Mouse (Mus musculus) CH12.LX (cell line): Measurements from ENCODE around the gene Agk. TPM values are rescaled to one million over a fixed set of nuclear protein-coding genes. Genes with fewer than 3 reads are reported as not detected.

ENCODE experiments used
- DNase-seq: peaks from one replicate; pipeline ENCODE4 v3.0.0-alpha.2; 2013; ENCODE audit errors: extremely low read depth
- H3K27ac ChIP-seq: 2 replicates; pipeline ENCODE4 v1.5.1; 2012; ENCODE audit warnings: low read depth, mild to moderate bottlenecking, control low read depth, moderate library complexity; ENCODE audit not compliant: insufficient read depth
- H3K27me3 ChIP-seq: replicated peaks from 2 replicates; pipeline ENCODE3; 2012; ENCODE audit warnings: inconsistent platforms
- H3K36me3 ChIP-seq, 2 experiments: replicated peaks in 1 of 2; 2 replicates each; pipeline versions ENCODE3 to v1.6.1; 2012; ENCODE audit warnings: inconsistent platforms in 1 of 2, low read length in 1 of 2, mild to moderate bottlenecking in 1 of 2, mixed read lengths in 1 of 2, moderate library complexity in 1 of 2; ENCODE audit not compliant: control insufficient read depth in 1 of 2, insufficient read depth in 1 of 2
- H3K4me1 ChIP-seq, 2 experiments: 2 replicates each; pipeline ENCODE4 v1.6.1; 2012; ENCODE audit warnings: inconsistent platforms in 1 of 2, moderate library complexity in 1 of 2; ENCODE audit not compliant: insufficient read depth in 2 of 2, control insufficient read depth in 1 of 2
- H3K4me2 ChIP-seq: 2 replicates; pipeline ENCODE4 v1.6.1; 2012; ENCODE audit warnings: low read depth, mild to moderate bottlenecking, control low read depth; ENCODE audit not compliant: poor library complexity, insufficient read depth, severe bottlenecking
- H3K4me3 ChIP-seq, 3 experiments: fragments of 150-350 bp in 1 of 3; sonication (generic) in 1 of 3; replicated peaks in 1 of 3; 2 replicates each; pipeline versions ENCODE3 to v1.5.1; 2011 to 2012; ENCODE audit warnings: low read depth in 2 of 3, low read length in 2 of 3, mild to moderate bottlenecking in 2 of 3, moderate library complexity in 2 of 3, control low read depth in 1 of 3, improper control_type of control experiment in 1 of 3, inconsistent platforms in 1 of 3, mixed read lengths in 1 of 3; ENCODE audit not compliant: poor library complexity in 1 of 3
- H3K79me2 ChIP-seq: replicated peaks from 2 replicates; pipeline ENCODE4 v1.6.1; 2012; ENCODE audit warnings: mild to moderate bottlenecking, moderate library complexity; ENCODE audit not compliant: control insufficient read depth, poor library complexity, insufficient read depth, severe bottlenecking; ENCODE audit errors: extremely low read depth
- H3K9ac ChIP-seq: 2 replicates; pipeline ENCODE4 v1.6.1; 2012; ENCODE audit warnings: low read depth, mild to moderate bottlenecking, control low read depth, moderate library complexity; ENCODE audit not compliant: insufficient read depth
- H3K9me3 ChIP-seq: replicated peaks from 2 replicates; pipeline ENCODE3; 2012; ENCODE audit warnings: low read length, inconsistent platforms, mixed read lengths
- BHLHE40 ChIP-seq: IDR thresholded peaks from 2 replicates; pipeline ENCODE4 v1.6.1; 2011; ENCODE audit warnings: mild to moderate bottlenecking, low read depth, low read length, improper control_type of control experiment
- CTCF ChIP-seq, 2 experiments: IDR thresholded peaks in 1 of 2; conservative IDR thresholded peaks in 1 of 2; 2 replicates each; pipeline ENCODE4 v1.5.1; 2011 to 2012; ENCODE audit warnings: low read depth in 2 of 2, low read length in 2 of 2, improper control_type of control experiment in 1 of 2, inconsistent platforms in 1 of 2, mild to moderate bottlenecking in 1 of 2, moderate library complexity in 1 of 2
- E2F4 ChIP-seq: IDR thresholded peaks from 2 replicates; pipeline ENCODE4 v1.6.1; 2011; ENCODE audit warnings: low read depth, low read length, improper control_type of control experiment; ENCODE audit not compliant: insufficient replicate concordance
- JUND ChIP-seq: conservative IDR thresholded peaks from 2 replicates; pipeline ENCODE4 v1.6.1; 2011; ENCODE audit warnings: low read depth, low read length, improper control_type of control experiment
- KAT2A ChIP-seq: IDR thresholded peaks from 2 replicates; pipeline ENCODE4 v1.6.1; 2012; ENCODE audit warnings: low read length, improper control_type of control experiment, inconsistent platforms; ENCODE audit not compliant: insufficient replicate concordance
- MAFK ChIP-seq: IDR thresholded peaks from 2 replicates; pipeline ENCODE4 v1.6.1; 2011; ENCODE audit warnings: low read length, improper control_type of control experiment; ENCODE audit not compliant: insufficient replicate concordance
- MEF2A ChIP-seq: IDR thresholded peaks from 2 replicates; pipeline ENCODE4 v1.6.1; 2014; ENCODE audit warnings: low read depth, mild to moderate bottlenecking, inconsistent platforms, low read length, improper control_type of control experiment, borderline replicate concordance
- NRF1 ChIP-seq: IDR thresholded peaks from 2 replicates; pipeline ENCODE4 v1.6.1; 2014; ENCODE audit warnings: low read depth, mild to moderate bottlenecking, inconsistent platforms, low read length, improper control_type of control experiment, moderate library complexity
- RAD21 ChIP-seq: IDR thresholded peaks from 2 replicates; pipeline ENCODE4 v1.6.1; 2011; ENCODE audit warnings: low read depth, mild to moderate bottlenecking, low read length, improper control_type of control experiment, moderate library complexity
- UBTF ChIP-seq: IDR thresholded peaks from 2 replicates; pipeline ENCODE4 v1.6.1; 2012; ENCODE audit warnings: low read depth, mild to moderate bottlenecking, inconsistent platforms, low read length, improper control_type of control experiment, moderate library complexity
- USF1 ChIP-seq: IDR thresholded peaks from 2 replicates; pipeline ENCODE4 v1.6.1; 2014; ENCODE audit warnings: low read depth, mild to moderate bottlenecking, inconsistent platforms, low read length, improper control_type of control experiment
- ZC3H11A ChIP-seq: IDR thresholded peaks from 2 replicates; pipeline ENCODE4 v1.6.1; 2012; ENCODE audit warnings: low read depth, mild to moderate bottlenecking, inconsistent platforms, low read length, improper control_type of control experiment
- ZKSCAN1 ChIP-seq: IDR thresholded peaks from 2 replicates; pipeline ENCODE4 v1.6.1; 2012; ENCODE audit warnings: low read depth, inconsistent platforms, low read length, improper control_type of control experiment, borderline replicate concordance
- dilution Hi-C: fragments of 300-500 bp; cut with MboI; formaldehyde crosslinking; loops from 2 replicates; pipeline ENCODE4 v1.14.3; 2020; ENCODE audit warnings: low sequenced_read_pairs; ENCODE audit not compliant: extremely low pct_unique_long_range_greater_than_20kb, extremely low pct_ligation_motif_present
- in situ Hi-C: fragments of 300-500 bp; cut with MboI; formaldehyde crosslinking; loops from 3 replicates; pipeline ENCODE4 v1.14.3; 2019; ENCODE audit warnings: low sequenced_read_pairs, low pct_ligation_motif_present, low pct_unique_long_range_greater_than_20kb, mixed read lengths
- polyA plus RNA-seq: library from polyadenylated mRNA; unstranded; fragments of >175 nt; gene quantifications from 2 replicates; pipeline ENCODE4 v1.2.1, GENCODE M21; 2012; ENCODE audit warnings: low read depth; ENCODE audit not compliant: insufficient read length
- total RNA-seq, 2 experiments: library from RNA; depleted of rRNA; stranded (reverse); fragments of 300-350 nt in 1 of 2; fragments of >200 nt in 1 of 2; gene quantifications; 2 replicates each; pipeline ENCODE4 v1.2.3; 2012 to 2014

The Agk gene
- total and polyA plus RNA-seq, 3 experiments: 22.1 to 42.5 (median 24.8) TPM

DNA sequence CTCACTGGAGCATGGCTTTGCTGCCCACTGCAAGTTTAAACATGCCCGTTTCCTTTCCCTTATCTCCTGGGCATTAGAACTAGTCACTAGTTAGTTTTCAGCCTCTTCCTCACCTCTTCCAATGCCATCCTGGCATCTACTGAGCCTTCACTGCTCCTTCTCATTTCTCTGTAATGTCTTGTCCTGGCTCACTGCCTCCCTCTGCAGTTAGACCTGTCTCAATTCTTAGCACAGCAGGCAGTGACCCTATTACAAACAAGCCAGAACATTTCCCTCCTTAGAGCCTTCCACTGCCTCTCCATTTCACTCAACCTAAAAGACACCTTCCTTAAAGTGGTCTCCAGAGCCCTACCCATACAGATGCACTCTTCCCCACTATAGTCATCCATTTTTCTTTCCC lies 66.0 kb downstream of the Agk start:
- H3K27me3 ChIP-seq: no peaks in the 10 kb centered on the region
- H3K4me2 ChIP-seq: no peak overlapping the region
- H3K36me3 ChIP-seq: peaks cover 34 to 78% of the 10 kb centered on the region in 2 experiments
- no peak overlapping the region for H3K9ac ChIP-seq
- DNase-seq: no peak
- no peaks in the 10 kb centered on the region for H3K79me2 ChIP-seq
- H3K4me3 ChIP-seq: no peak overlapping the region
- no peaks in the 10 kb centered on the region for H3K9me3 ChIP-seq
- in situ Hi-C loops: loop anchor here (25.0 kb wide), 1 partner anchor 154 kb away; no protein-coding TSS in a partner anchor
- H3K27ac ChIP-seq: no peak overlapping the region
- dilution Hi-C loops: no loop called here
- TF ChIP-seq CTCF (conservative IDR thresholded peaks at IDR 0.05 in 1 of 2, IDR thresholded peaks at IDR 0.05 in 1 of 2; ENCODE audit: low read depth in 2 of 2, low read length in 2 of 2) (0 out of 4 replicates have a peak, but pooled peaks of 1 of the 2 experiments have one; percentile 11), NRF1 (no peak), BHLHE40 (no peak)
- TF ChIP-seq, all 38 proteins: peak for 1
- H3K4me1 ChIP-seq: peaks cover 2 to 9% of the 10 kb centered on the region in 2 experiments; a peak in 2 of 4 replicates

DNA sequence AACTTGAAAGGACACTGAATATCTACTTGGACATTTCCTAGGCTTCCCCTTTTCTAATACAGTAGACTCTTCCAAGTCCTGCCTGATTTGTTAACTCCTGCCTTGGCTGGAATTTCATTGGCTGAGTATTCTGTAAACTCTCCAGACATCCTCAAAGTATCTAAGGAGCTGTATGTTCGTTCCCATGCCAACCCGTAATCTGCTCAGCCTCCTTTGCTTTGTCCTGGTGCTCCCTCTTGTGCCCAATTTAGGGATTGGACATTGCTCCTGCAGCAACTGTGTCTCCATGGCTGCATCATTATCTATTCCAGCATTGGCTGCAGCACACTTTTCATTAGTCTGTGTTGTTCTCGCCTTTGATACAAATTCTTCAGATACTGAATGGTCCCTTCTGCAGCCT lies 68.2 kb downstream of the Agk start:
- no peaks in the 10 kb centered on the region for H3K27me3 ChIP-seq
- dilution Hi-C loops: no loop called here
- H3K4me2 ChIP-seq: no peak overlapping the region
- peak; percentile 43 for DNase-seq
- peaks cover 5 to 15% of the 10 kb centered on the region in 2 experiments for H3K4me1 ChIP-seq
- TF ChIP-seq E2F4 (no peak), KAT2A (no peak), CTCF (conservative IDR thresholded peaks at IDR 0.05 in 1 of 2, IDR thresholded peaks at IDR 0.05 in 1 of 2; ENCODE audit: low read depth in 2 of 2, low read length in 2 of 2) (peak in 1 of 2 experiments; percentile 61; a peak in 2 of 4 replicates), ZKSCAN1 (no peak), RAD21 (peak; percentile 65)
- H3K27ac ChIP-seq: no peak overlapping the region
- H3K79me2 ChIP-seq: no peaks in the 10 kb centered on the region
- no peak overlapping the region for H3K4me3 ChIP-seq
- no peaks in the 10 kb centered on the region for H3K9me3 ChIP-seq
- in situ Hi-C loops: loop anchor here (25.0 kb wide), 1 partner anchor 156 kb away; no protein-coding TSS in a partner anchor
- no peak overlapping the region for H3K9ac ChIP-seq
- H3K36me3 ChIP-seq: peaks cover 31 to 72% of the 10 kb centered on the region in 2 experiments

DNA sequence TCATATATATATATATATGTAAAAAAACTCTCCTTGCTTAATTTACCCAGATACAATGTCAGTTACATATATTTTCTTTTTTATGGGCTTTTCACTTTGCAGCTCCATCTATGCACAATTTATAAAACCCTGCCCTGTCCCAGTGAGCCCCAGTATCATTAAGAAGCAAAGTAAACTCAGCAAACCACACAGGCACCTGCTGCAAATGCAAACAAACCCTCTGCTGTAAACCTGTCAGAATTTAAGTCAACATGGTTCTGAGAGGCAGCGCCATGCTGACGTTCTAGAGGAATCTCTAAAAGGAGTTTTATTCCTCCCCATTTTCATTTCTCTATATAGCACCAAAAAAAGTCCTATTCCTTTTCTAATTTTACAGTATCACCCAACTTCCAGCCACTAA lies 77.1 kb downstream of the Agk start:
- H3K36me3 ChIP-seq: peaks cover 16 to 87% of the 10 kb centered on the region in 2 experiments
- H3K79me2 ChIP-seq: no peaks in the 10 kb centered on the region
- DNase-seq: no peak
- no peak overlapping the region for H3K27ac ChIP-seq
- dilution Hi-C loops: no loop called here
- no peak overlapping the region for H3K9ac ChIP-seq
- in situ Hi-C loops: no loop called here
- TF ChIP-seq MEF2A (no peak), ZC3H11A (no peak), UBTF (no peak), USF1 (no peak), JUND (no peak), MAFK (no peak)
- peaks cover 3% of the 10 kb centered on the region for H3K9me3 ChIP-seq
- no peak overlapping the region for H3K4me3 ChIP-seq
- no peak overlapping the region for H3K4me2 ChIP-seq
- H3K27me3 ChIP-seq: no peaks in the 10 kb centered on the region
- peaks cover 2 to 9% of the 10 kb centered on the region in 2 experiments; a peak in 3 of 4 replicates for H3K4me1 ChIP-seq
